Mouse (Mus musculus) embryonic facial prominence, embryonic 10.5 days (tissue): ENCODE data around the gene Mapk1ip1. TPM values are rescaled to one million over a fixed set of nuclear protein-coding genes. Genes with fewer than 3 reads are reported as not detected.

Experiments
- DNase-seq: peaks from one replicate; pipeline ENCODE4 v3.0.0-alpha.2; 2017; ENCODE audit warnings: low spot score
- H3K27ac ChIP-seq: fragments of 300-500 bp; sonication (generic); replicated peaks from 2 replicates; pipeline ENCODE4 v1.5.1; 2016; ENCODE audit warnings: mild to moderate bottlenecking
- H3K27me3 ChIP-seq: fragments of 300-500 bp; sonication (generic); replicated peaks from 2 replicates; pipeline ENCODE4 v1.6.1; 2016; ENCODE audit warnings: low read depth, mild to moderate bottlenecking; ENCODE audit not compliant: poor library complexity, severe bottlenecking
- H3K36me3 ChIP-seq: fragments of 300-500 bp; sonication (generic); replicated peaks from 2 replicates; pipeline ENCODE4 v1.6.1; 2016; ENCODE audit warnings: mild to moderate bottlenecking, moderate library complexity
- H3K4me1 ChIP-seq: fragments of 300-500 bp; sonication (generic); 2 replicates; pipeline ENCODE4 v1.6.1; 2016
- H3K4me3 ChIP-seq: fragments of 300-500 bp; sonication (generic); 2 replicates; pipeline ENCODE4 v1.5.1; 2016; ENCODE audit warnings: mild to moderate bottlenecking, moderate library complexity
- H3K9me3 ChIP-seq: fragments of 300-500 bp; sonication (generic); 2 replicates; pipeline ENCODE4 v1.6.1; 2016; ENCODE audit warnings: mild to moderate bottlenecking
- WGBS: fragments of 180-500 bp; shearing (Covaris S2); methylation state at CpG from one replicate; pipeline ENCODE4 v1.1.7; 2016; 5-methylcytosine and 5-hydroxymethylcytosine counted together
- polyA plus RNA-seq: library from polyadenylated mRNA; unstranded; fragments of >200 nt; fragmentation: Nextera tagmentation; extraction: Ambion mirVana; gene quantifications from 2 replicates; pipeline ENCODE4 v1.2.1, GENCODE M21; 2016

Gene Mapk1ip1
- polyA plus RNA-seq, 1 experiment from 2014 or later: 10.4 TPM

GRCm38 (mm10) chr7:138824995-138825756 lies 20.9 kb downstream of the Mapk1ip1 start:
- H3K9me3 ChIP-seq: no peaks in the 10 kb centered on the region
- H3K4me1 ChIP-seq: no peaks in the 10 kb centered on the region
- H3K4me3 ChIP-seq: no peak overlapping the region
- H3K27ac ChIP-seq: no peak overlapping the region
- no peaks in the 10 kb centered on the region for H3K36me3 ChIP-seq
- 86% methylated on average over 19 of the region's 19 CpGs for WGBS
- H3K27me3 ChIP-seq: no peaks in the 10 kb centered on the region
- DNase-seq: no peak

GRCm38 (mm10) chr7:138824423-138824822 lies 21.6 kb downstream of the Mapk1ip1 start:
- Histone ChIP-seq H3K27me3 (no peaks in the 10 kb centered on the region), H3K4me3 (no peak overlapping the region), H3K4me1 (no peaks in the 10 kb centered on the region), H3K27ac (no peak overlapping the region), H3K36me3 (no peaks in the 10 kb centered on the region), H3K9me3 (no peaks in the 10 kb centered on the region)
- WGBS: 85% methylated on average over 6 of the region's 6 CpGs
- no peak for DNase-seq

GRCm38 (mm10) chr7:138818314-138818713 lies 27.8 kb downstream of the Mapk1ip1 start:
- no peaks in the 10 kb centered on the region for H3K36me3 ChIP-seq
- H3K4me3 ChIP-seq: no peak overlapping the region
- WGBS: 58% methylated on average over 4 of the region's 4 CpGs
- no peaks in the 10 kb centered on the region for H3K9me3 ChIP-seq
- DNase-seq: no peak
- H3K27ac ChIP-seq: no peak overlapping the region
- H3K27me3 ChIP-seq: no peaks in the 10 kb centered on the region
- H3K4me1 ChIP-seq: peaks cover 11% of the 10 kb centered on the region

- Histone ChIP-seq H3K36me3 (no peaks in the 10 kb centered on the region), H3K9me3 (no peaks in the 10 kb centered on the region), H3K4me3 (no peak overlapping the region), H3K27me3 (no peaks in the 10 kb centered on the region), H3K4me1 (peaks cover 15% of the 10 kb centered on the region), H3K27ac (no peak overlapping the region)
- 70% methylated on average over 11 of the region's 11 CpGs for WGBS
- no peak for DNase-seq
These were observed 32.7 kb downstream of the Mapk1ip1 start for GRCm38 (mm10) chr7:138813213-138813875.

DNA sequence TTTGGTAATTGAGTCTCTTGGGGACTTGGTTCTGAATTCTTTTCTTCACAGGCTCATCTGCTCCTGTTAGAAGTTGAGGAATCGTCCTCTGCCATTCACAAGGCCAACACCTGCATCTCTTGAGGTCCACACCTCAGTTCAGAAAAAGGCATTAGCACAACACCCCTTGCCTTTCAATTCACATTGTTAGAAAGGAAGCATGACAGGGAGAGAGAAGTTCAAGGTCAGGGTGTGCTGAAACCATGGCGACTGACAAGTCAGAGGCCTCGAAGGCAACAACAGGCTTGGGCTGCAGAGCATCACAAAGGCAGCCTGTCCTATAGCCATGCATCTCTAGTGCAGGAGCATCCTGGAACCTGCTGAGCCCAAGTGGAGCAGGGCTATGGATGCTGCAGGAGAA lies 38.9 kb downstream of the Mapk1ip1 start:
- no peak for DNase-seq
- Histone ChIP-seq H3K4me1 (no peaks in the 10 kb centered on the region), H3K27me3 (no peaks in the 10 kb centered on the region), H3K4me3 (no peak overlapping the region), H3K9me3 (peaks cover 13% of the 10 kb centered on the region; the same call in 1 of the 2 replicates), H3K36me3 (no peaks in the 10 kb centered on the region), H3K27ac (no peak overlapping the region)
- WGBS: 84% methylated on average over 3 of the region's 3 CpGs

- H3K9me3 ChIP-seq: peaks cover 13% of the 10 kb centered on the region; the same call in 1 of the 2 replicates
- no peaks in the 10 kb centered on the region for H3K4me1 ChIP-seq
- no peaks in the 10 kb centered on the region for H3K27me3 ChIP-seq
- WGBS: 39% methylated on average over 4 of the region's 4 CpGs
- H3K4me3 ChIP-seq: no peak overlapping the region
- no peaks in the 10 kb centered on the region for H3K36me3 ChIP-seq
- DNase-seq: no peak
- H3K27ac ChIP-seq: no peak overlapping the region
These were observed 42.7 kb downstream of the Mapk1ip1 start for GRCm38 (mm10) chr7:138803386-138803785.

- Histone ChIP-seq H3K27me3 (no peaks in the 10 kb centered on the region), H3K9me3 (no peaks in the 10 kb centered on the region), H3K36me3 (no peaks in the 10 kb centered on the region), H3K4me1 (no peaks in the 10 kb centered on the region), H3K4me3 (no peak overlapping the region), H3K27ac (no peak overlapping the region)
- no peak for DNase-seq
- WGBS: 84% methylated on average over 5 of the region's 5 CpGs
These were observed 58.0 kb downstream of the Mapk1ip1 start for GRCm38 (mm10) chr7:138788109-138788508.

Other genes starting within 250 kb of the Mapk1ip1 start
- 49.3 and 51.5 TPM in 2 replicates for gene Ppp2r2d, start 194 bp downstream of the Mapk1ip1 start, polyA plus RNA-seq
- gene Bnip3, start 63.2 kb upstream of the Mapk1ip1 start, polyA plus RNA-seq: 121 and 133 TPM in 2 replicates
- 0.48 and 0.51 TPM in 2 replicates for gene Jakmip3, start 94.5 kb upstream of the Mapk1ip1 start, polyA plus RNA-seq
- 63.8 and 64.4 TPM in 2 replicates for gene Dpysl4, start 239.7 kb upstream of the Mapk1ip1 start, polyA plus RNA-seq